Mouse (Mus musculus): ENCODE measurements around the gene Ryr2. TPM values are rescaled to one million over a fixed set of nuclear protein-coding genes. Genes with fewer than 3 reads are reported as not detected.

Ryr2 gene
- polyA plus RNA-seq, 2 experiments: 0.37 to 0.79 TPM

DNA sequence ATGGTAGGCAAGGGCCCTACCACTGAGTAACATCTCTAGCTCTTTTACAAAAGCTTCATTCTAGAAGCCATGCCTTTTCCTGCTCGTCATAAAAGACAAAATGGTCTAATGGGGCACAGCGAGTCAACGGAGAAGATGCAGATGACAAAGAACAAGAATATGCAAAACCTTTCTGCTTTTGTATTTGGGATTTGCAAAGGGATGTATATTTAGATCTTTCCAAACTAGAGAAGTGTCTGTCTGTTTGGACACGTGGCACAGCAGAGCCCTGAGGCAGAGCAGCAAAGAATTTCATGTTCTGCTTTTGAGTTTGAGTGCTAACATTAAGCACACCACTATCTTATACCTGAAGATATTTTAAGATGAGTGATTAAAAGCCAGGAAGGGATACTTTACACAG is 224.4 kb downstream of the Ryr2 start:
- Histone ChIP-seq H3K4me2 (replicated peaks; ENCODE audit: low read depth, low read length, severe bottlenecking) (no peak overlapping the region), H3K9ac (ENCODE audit: low read depth, low read length, severe bottlenecking) (no peak overlapping the region), H3K9me3 (ENCODE audit: control insufficient read depth, low read length) (no peaks in the 10 kb centered on the region), H3K4me3 (replicated peaks; ENCODE audit: low read length) (no peak overlapping the region), H3K4me1 (ENCODE audit: control insufficient read depth, insufficient read depth, low read length) (no peaks in the 10 kb centered on the region), H3K27me3 (ENCODE audit: control insufficient read depth, insufficient read depth, low read length) (no peaks in the 10 kb centered on the region), H3K27ac (replicated peaks; ENCODE audit: low read depth, low read length) (no peak overlapping the region), H3K36me3 (ENCODE audit: control insufficient read depth, insufficient read depth, low read length) (no peaks in the 10 kb centered on the region)
- 84% methylated on average over 4 of the region's 4 CpGs for WGBS
- no peak for TF ChIP-seq POLR2A (IDR thresholded peaks at IDR 0.05; ENCODE audit: borderline replicate concordance, extremely low read depth, insufficient read depth, insufficient read length)
- DNase-seq (ENCODE audit: low spot score): no peak
- ATAC-seq (ENCODE audit: low FRiP score, low read depth): no peak

DNA sequence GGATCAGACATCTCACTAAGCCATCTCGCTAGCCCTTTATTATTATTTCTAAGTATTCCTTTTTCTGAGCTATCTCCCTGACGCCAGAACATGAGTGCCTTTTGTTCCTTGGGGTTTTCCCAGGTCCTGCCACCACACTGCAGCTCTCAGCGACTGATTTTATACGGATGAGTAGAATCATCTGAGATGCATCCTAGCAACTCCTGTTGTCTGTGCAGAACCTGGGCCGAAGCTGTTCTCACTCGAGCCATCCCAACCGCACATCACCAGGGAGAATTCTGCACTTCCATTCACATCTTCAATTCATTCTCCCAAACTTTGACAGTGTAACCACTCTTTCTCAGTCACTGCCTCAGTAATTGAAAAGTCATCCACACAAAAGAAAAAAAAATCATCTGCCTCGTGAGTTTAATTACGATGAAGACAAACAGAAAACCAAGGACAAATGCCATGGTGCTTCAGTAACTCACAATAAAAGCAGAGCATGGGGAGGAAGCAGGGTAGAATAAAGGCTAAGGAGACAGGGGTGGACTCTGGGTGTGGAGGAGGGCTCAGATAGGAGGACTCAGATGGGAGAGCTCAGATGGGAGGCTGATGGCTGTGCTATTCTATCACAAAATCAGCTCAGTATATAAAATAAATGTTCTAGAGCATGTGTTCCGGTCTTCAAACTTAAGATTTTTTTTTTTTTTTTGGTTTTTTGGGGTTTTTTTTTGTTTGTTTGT is 226.1 kb downstream of the Ryr2 start:
- no peak for ATAC-seq (ENCODE audit: low FRiP score, low read depth)
- no peak for TF ChIP-seq POLR2A (IDR thresholded peaks at IDR 0.05; ENCODE audit: borderline replicate concordance, extremely low read depth, insufficient read depth, insufficient read length)
- no peak overlapping the region for H3K27ac ChIP-seq (replicated peaks; ENCODE audit: low read depth, low read length)
- no peaks in the 10 kb centered on the region for H3K36me3 ChIP-seq (ENCODE audit: control insufficient read depth, insufficient read depth, low read length)
- no peaks in the 10 kb centered on the region for H3K27me3 ChIP-seq (ENCODE audit: control insufficient read depth, insufficient read depth, low read length)
- no peak for DNase-seq (ENCODE audit: low spot score)
- no peaks in the 10 kb centered on the region for H3K9me3 ChIP-seq (ENCODE audit: control insufficient read depth, low read length)
- no peaks in the 10 kb centered on the region for H3K4me1 ChIP-seq (ENCODE audit: control insufficient read depth, insufficient read depth, low read length)
- no peak overlapping the region for H3K9ac ChIP-seq (ENCODE audit: low read depth, low read length, severe bottlenecking)
- no peak overlapping the region for H3K4me3 ChIP-seq (replicated peaks; ENCODE audit: low read length)
- 90% methylated on average over 10 of the region's 10 CpGs for WGBS
- no peak overlapping the region for H3K4me2 ChIP-seq (replicated peaks; ENCODE audit: low read depth, low read length, severe bottlenecking)

DNA sequence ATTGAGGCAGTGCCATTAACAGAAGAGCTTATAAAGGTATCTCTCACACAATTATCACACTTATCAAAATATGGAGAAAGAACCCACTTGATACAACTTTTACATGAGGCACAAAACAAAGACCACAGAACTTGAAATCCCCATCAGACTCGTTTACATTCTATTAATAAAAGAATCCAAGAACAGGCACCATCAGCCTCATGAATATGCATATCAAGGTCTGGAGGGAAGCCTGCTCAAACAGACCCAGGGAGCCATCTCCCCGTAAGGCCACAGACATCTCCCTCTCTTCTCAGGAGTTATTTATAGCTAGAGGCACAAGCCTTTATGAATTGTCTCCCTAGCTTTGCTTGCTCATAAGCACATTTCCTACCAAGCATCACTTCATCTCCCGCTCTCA is 227.7 kb downstream of the Ryr2 start:
- Histone ChIP-seq H3K27me3 (ENCODE audit: control insufficient read depth, insufficient read depth, low read length) (no peaks in the 10 kb centered on the region), H3K4me2 (replicated peaks; ENCODE audit: low read depth, low read length, severe bottlenecking) (no peak overlapping the region), H3K4me1 (ENCODE audit: control insufficient read depth, insufficient read depth, low read length) (no peaks in the 10 kb centered on the region), H3K9me3 (ENCODE audit: control insufficient read depth, low read length) (no peaks in the 10 kb centered on the region), H3K27ac (replicated peaks; ENCODE audit: low read depth, low read length) (no peak overlapping the region), H3K36me3 (ENCODE audit: control insufficient read depth, insufficient read depth, low read length) (no peaks in the 10 kb centered on the region), H3K9ac (ENCODE audit: low read depth, low read length, severe bottlenecking) (no peak overlapping the region), H3K4me3 (replicated peaks; ENCODE audit: low read length) (no peak overlapping the region)
- 74% methylated on average over 3 of the region's 3 CpGs for WGBS
- no peak for TF ChIP-seq POLR2A (IDR thresholded peaks at IDR 0.05; ENCODE audit: borderline replicate concordance, extremely low read depth, insufficient read depth, insufficient read length)
- ATAC-seq (ENCODE audit: low FRiP score, low read depth) (no peak), DNase-seq (ENCODE audit: low spot score) (no peak)

DNA sequence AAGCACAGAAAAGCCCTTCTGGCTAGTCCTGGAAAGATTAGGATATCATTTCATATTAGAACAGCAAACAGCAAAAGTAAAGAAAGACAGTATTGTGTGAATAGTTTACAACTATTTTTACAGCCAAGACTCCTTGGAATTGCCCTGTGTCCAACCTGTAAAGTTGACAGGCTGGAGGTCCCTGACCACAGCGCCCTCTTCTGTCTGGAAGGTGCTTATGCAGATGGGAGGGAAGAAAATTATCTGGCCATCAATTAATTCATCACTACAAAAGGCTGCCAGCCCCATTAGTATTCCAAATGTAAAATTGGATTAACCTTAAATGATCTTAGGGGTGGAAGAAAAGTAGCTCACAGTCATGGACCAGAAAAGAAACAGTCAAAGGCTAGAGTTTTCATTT is 231.9 kb downstream of the Ryr2 start:
- H3K9me3 ChIP-seq (ENCODE audit: control insufficient read depth, low read length): no peaks in the 10 kb centered on the region
- 0% methylated on average over 1 of the region's 1 CpGs for WGBS

DNA sequence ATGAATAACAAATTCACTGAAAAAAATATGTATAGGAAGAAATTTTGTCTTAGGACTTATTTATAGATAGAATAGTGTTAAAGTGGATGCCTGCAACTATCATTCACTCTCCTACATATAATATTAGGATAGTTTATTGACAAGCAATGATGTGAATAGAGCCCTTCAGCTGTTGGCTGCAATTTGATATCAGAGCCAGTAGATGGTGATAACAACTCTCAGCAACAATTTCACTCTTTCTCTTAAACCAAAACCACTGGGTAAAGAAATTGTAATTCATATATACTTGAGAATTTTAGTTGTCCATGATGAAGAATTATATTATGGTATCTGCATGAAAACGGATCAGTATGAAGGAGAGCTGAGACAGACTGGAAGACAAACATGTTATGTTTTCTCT is 236.8 kb downstream of the Ryr2 start:
- no peaks in the 10 kb centered on the region for H3K36me3 ChIP-seq (ENCODE audit: control insufficient read depth, insufficient read depth, low read length)
- TF ChIP-seq POLR2A (IDR thresholded peaks at IDR 0.05; ENCODE audit: borderline replicate concordance, extremely low read depth, insufficient read depth, insufficient read length): no peak
- H3K27ac ChIP-seq (replicated peaks; ENCODE audit: low read depth, low read length): no peak overlapping the region
- WGBS: 72% methylated on average over 1 of the region's 1 CpGs
- no peaks in the 10 kb centered on the region for H3K4me1 ChIP-seq (ENCODE audit: control insufficient read depth, insufficient read depth, low read length)
- H3K27me3 ChIP-seq (ENCODE audit: control insufficient read depth, insufficient read depth, low read length): no peaks in the 10 kb centered on the region
- H3K4me3 ChIP-seq (replicated peaks; ENCODE audit: low read length): no peak overlapping the region
- H3K9me3 ChIP-seq (ENCODE audit: control insufficient read depth, low read length): no peaks in the 10 kb centered on the region
- H3K9ac ChIP-seq (ENCODE audit: low read depth, low read length, severe bottlenecking): no peak overlapping the region
- DNase-seq (ENCODE audit: low spot score) (no peak), ATAC-seq (ENCODE audit: low FRiP score, low read depth) (no peak)
- no peak overlapping the region for H3K4me2 ChIP-seq (replicated peaks; ENCODE audit: low read depth, low read length, severe bottlenecking)

More for the DNA sequence above, 231.9 kb downstream of the Ryr2 start:
- Histone ChIP-seq H3K4me3 (replicated peaks; ENCODE audit: low read length) (no peak overlapping the region), H3K27me3 (ENCODE audit: control insufficient read depth, insufficient read depth, low read length) (no peaks in the 10 kb centered on the region), H3K36me3 (ENCODE audit: control insufficient read depth, insufficient read depth, low read length) (no peaks in the 10 kb centered on the region), H3K9ac (ENCODE audit: low read depth, low read length, severe bottlenecking) (no peak overlapping the region), H3K27ac (replicated peaks; ENCODE audit: low read depth, low read length) (no peak overlapping the region), H3K4me2 (replicated peaks; ENCODE audit: low read depth, low read length, severe bottlenecking) (no peak overlapping the region), H3K4me1 (ENCODE audit: control insufficient read depth, insufficient read depth, low read length) (no peaks in the 10 kb centered on the region)
- no peak for DNase-seq (ENCODE audit: low spot score)
- ATAC-seq (ENCODE audit: low FRiP score, low read depth): no peak
- no peak for TF ChIP-seq POLR2A (IDR thresholded peaks at IDR 0.05; ENCODE audit: borderline replicate concordance, extremely low read depth, insufficient read depth, insufficient read length)

Data from limb, embryonic 14.5 days (tissue).